Mouse (Mus musculus): ENCODE data around the gene Ascc3.

Ascc3 gene

DNA sequence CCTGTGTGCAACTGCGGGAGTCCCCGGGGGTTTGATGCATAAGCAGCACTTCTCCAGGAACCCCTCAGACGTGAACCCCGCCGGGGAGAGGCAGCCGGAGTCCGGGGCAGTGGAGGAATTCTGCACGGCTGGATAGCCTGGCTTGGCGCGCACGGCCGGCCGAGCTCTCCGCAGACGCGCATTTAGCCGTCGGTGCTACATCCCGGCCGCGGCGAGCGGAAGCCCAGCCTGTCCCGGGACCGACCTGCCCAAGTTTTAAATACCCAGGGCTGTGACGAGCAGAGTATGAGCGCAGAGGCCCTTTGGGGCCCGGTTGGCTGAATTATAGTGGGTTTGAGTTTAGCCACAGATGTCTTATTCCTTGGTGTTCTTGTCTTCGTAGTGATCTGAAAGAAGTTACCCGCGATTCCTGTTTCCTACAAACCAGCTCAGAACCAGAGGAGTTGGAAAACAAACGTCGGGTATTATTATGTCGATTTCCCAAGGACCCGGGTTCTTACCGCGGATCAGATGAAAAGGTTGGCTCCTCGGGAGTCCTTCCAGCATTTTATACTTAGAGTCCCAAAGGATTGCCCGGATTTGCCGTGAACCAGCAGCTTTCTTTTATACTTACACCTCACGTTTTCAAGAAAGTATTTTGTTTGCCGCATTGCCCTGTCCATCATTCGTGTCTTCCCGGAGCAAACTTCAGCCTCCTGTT, 302.8 kb downstream of the Ascc3 start:
- DNase-seq: no peak

- DNase-seq: no peak
These were observed 303.7 kb downstream of the Ascc3 start for GRCm38 (mm10) chr10:50895881-50896766.

DNA sequence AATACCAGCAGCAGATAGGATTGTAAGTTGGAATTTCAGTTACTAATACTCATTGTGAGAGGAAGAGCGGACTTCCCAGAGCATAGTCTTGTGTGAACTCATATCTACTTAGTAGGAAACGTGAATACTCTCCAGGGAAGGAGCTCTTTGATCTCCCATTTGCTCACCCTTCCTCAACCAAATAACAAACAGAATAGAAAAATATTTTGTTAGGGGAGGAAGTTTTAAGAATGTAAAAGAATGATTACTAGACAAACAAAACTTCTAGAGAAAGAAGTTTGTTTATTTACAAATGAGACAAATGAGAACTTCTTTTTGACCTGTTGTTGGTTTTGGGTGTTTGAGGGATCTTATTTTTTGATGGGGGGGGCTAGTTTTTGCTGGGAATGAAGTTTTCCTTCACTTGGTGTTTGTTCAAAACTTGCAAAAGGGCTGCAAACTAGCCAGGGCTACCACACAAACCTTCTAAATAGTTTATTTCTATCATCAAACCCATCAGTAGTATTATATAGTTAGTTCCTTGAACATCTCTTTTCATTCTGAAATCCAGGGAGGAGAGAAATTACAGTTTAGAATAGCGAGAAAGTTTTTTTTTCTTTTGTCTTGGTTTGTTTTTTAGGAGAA, 304.4 kb downstream of the Ascc3 start:
- DNase-seq: no peak

- no peak for DNase-seq
These were observed 305.3 kb downstream of the Ascc3 start for GRCm38 (mm10) chr10:50897530-50898471.

GRCm38 (mm10) chr10:50898621-50899020, 306.2 kb downstream of the Ascc3 start:
- no peak for DNase-seq

DNA sequence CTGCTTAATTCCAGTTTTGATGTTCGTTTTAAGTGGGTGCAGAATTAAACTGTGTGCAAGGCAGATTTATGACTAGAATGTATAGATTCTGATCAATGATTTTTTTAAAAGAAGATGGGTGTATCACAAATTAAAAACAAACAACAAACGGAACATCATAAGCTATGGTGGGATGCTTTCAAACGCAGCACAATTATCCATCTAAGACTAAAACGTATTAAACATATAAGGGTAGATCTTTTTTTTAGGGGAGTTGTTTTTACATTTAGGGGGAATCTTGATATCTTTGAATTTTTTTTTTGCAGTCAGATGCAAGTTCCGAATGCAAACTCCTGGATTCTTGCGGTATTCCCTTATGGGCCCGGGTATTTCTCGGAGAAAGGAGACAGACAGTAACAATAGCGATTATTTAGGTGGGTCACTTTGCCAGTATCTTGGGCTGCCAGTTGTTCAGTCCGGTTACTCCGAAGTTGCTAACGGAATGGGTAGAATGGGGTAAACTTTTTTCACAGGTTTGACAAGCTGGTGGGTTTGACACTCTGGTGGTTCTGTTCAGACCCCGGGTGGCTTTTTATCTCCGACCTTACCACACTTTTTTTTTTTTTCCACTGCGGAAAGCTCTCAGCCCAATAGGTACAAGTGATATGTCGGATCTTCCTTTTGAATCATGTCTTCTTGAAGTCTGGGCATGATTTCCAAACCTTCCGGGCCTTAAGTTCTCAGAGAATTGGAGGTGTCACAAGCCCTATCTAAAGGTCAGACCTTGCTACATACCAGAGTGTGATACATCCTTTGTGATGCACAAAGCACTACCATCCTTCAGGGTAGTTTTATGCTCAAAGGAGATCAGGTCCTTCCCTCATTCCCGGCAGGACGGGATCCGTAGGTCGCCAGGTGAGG, 307.6 kb downstream of the Ascc3 start:
- no peak for DNase-seq

Data from liver (tissue).